Mouse (Mus musculus): ENCODE measurements around the gene Ifnar1.

Ifnar1 gene

DNA sequence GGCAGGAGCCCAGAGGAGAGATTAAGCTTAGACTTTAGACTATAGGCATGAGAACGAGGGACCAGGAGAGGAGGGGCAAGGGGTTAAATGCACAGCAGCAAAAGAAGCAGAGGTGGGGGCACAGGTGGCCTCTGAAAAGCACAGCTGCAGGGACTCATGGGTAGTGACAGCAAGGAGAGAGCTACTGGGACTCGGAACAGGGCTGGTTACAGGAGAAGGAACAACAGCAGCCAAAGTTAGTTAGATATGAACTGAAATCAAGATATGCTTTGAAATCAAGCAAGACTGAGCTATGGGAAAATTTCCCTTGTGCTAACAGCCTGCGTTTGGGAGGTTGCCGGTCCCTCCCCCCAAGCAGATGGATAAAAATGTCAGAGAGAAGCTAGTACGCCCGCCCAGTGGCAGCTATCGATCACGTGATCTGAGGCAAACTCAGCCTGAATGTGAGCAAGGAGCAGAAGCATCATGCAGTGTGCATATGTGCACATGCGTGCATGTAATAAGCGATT, 56.6 kb downstream of the Ifnar1 start:
- in situ Hi-C loops (cut with MseI, MboI), result no loop called here

DNA sequence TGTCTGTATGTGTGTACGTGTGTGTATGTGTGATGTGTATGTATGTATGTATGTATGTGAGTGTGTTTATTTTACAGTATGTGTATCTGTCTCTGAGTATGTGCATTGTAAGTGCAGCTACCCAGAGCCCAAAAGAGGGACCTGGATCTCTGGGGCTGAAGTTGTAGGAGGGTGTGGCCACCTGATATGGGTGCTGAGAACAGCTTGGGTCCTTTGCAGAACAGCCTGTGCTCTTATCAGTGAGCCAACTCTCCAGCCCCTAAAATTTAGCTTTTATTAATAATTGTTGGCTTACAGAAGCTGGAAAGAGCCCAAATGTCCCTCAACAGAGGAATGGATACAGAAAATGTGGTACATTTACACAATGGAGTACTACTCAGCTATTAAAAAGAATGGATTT, 58.6 kb downstream of the Ifnar1 start:
- in situ Hi-C loops (cut with MseI, MboI), result no loop called here

DNA sequence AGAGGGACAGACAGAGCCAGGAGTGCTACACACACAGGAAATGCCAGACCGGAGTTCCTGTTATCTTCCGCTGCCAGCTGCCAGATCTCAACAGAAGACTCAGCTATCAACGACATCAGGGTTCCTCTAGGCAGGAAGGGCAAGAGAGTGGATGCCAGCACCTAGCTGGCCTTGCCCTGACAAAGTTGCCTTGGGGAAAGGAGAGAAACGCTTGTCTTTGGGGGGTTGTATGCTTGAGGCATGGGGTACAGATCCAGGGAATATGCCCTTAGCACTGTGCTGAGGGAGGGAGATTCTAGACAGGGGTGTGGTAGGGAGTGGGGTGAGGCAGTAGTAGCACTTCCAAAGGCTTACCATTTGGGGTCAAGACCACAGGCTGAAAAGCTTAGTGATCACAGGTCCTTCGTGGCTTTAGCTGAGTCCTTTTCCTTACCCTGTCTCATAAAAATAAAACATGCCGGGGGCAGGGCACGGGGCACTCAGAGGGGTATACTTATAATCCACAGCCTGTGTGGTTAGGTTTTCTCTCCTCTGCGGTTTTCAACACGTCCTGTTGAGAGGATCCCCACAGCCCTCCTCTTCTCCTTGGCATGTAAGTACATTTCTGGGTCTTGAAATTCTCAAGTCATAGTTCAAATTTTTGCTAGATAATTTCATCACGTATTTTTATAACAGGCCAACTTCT, 60.7 kb downstream of the Ifnar1 start:
- in situ Hi-C loops (cut with MseI, MboI), result no loop called here

DNA sequence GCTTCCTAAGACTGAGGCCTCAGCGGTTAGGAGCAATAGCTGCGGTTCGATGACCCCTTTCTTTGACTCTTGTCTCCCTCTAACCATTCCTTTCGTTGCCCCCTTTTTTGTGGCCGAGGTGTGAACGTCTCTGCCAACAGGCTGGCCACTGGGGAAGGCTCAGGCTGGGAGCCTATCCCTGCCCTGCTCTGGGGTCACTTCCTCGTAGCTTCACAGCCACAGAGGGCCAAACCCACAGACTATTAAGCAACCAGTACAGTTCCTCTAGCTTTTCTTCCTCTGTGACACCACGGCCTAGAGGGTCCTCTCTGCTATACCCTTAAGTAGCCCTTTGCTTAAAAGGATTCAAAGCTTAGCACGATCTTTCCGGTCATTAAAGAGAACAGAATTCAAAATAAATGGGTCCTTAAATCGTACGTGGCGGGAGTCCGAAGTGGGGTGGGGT, 61.4 kb downstream of the Ifnar1 start:
- in situ Hi-C loops (cut with MseI, MboI), result no loop called here

DNA sequence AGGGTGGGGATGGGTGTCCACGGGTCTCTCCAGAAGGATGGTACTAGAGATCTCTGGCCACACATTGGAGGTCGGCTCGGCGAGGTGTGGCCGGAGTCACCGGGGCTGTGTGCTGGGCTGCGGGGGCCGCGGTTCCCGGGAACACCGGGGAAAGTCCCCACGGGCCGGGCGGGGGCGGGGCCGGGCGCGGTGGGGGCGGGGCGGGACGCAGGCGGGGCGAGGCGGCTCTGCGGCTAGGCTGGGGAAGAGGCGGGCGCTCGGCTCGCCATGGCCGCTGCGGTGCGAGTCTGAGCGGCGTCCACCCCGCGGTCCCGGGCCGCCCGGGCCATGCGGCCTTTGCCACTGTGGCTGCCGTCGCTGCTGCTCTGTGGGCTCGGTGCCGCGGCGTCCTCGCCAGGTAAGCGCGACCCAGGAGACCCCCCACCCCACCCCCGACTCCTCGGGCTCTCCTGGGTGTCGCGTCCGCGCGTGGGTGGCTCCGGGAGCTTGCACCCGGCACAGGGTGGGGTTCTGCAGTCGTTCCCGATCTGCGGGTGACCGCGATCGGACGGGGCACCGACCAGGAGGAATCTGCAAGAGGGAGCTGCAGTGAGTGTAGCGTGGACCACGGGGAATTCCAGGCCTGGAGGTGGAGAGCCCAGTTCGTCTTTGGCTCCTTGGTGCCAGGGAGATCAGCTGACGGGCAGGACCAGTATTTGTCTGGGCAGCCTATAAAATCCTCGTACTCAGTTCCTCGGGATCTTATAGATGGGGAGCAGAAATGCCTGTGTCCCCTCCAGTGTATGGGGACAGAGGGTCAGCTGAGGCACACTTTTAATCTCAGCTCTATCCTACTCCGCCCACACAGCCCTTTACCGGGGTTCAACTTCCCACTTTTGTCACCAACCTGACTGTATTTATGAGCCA, 62.1 kb downstream of the Ifnar1 start, which contains the start of gene Ifngr2:
Gene Ifngr2 (plus strand): TSS at position 237 of the 906 bp plus-strand sequence.
- in situ Hi-C loops (cut with MseI, MboI), result no loop called here

DNA sequence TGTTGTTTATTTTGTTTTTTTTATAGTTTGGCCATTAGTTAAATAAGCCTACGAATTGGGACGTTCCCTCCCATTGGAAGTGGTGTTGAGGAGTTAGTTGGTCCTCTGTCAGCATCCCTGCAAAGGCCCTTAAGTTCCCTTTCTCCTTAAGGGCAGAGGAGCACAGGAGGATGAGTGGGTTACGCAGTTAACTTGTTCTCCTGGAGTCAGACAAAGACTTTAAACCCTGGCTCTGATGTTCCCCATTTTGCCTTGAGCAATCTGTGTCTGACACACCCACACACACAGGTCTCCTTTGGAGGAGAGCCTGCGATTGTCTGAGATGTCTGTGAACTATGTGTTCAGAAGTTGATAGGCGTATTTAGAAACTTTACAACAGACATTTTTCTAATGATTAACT, 62.9 kb downstream of the Ifnar1 start:
- in situ Hi-C loops (cut with MseI, MboI), result no loop called here

DNA sequence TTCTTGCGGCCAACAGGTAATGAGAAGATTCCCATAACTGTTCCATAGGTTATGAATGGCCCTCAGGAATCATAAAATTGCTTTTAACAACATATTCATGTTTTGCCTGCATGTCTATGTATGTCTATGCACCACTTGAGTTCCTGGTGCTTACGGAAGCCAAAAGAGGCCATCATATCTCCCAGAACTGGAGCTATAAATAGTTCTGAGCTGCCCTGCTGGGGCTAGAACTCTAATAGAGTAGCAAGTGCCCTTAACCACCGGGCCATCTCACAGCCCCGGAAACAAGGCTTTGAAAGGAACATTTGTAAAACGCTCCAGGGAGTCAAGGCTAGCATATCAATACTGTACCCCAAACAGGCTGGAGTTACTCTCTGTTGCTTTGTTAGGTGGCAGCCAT, 63.5 kb downstream of the Ifnar1 start:
- in situ Hi-C loops (cut with MseI, MboI), result no loop called here

DNA sequence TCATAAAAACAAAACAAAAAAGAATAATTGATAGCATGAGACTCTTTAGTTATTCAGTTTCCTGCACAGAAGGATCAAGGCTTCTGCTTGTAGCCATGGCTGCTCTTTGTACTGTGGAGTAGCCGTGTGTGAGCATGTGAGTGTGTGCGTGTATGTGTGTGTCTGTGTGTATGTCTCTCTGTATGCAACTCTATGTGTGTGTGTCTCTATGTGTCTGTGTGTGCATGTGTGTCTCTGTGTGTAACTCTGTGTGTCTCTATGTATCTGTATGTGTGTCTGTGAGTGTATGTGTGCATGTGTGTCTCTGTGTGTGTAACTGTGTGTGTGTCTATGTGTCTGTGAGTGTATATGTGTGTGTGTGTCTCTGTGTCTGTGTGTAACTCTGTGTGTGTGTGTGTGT, 64.0 kb downstream of the Ifnar1 start:
- in situ Hi-C loops (cut with MseI, MboI), result no loop called here

DNA sequence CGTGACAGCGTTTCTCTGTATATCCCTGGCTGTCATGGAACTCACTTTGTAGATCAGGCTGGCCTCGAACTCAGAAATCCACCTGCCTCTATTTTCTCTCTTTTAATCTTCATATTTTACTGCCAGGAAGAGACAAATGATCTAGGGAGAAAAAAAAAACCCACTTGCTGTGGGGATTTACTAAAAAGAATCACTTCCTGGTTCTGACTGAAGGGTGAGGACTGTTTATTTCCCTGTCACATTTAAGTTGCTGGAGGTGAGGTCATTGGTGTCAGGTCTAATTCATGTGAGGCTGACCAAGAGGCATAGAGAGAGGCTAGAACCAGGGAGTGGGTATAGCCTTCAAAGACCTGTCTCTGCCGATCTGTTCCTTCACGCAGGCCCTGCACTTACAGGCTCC, 64.6 kb downstream of the Ifnar1 start:
- in situ Hi-C loops (cut with MseI, MboI), result no loop called here

DNA sequence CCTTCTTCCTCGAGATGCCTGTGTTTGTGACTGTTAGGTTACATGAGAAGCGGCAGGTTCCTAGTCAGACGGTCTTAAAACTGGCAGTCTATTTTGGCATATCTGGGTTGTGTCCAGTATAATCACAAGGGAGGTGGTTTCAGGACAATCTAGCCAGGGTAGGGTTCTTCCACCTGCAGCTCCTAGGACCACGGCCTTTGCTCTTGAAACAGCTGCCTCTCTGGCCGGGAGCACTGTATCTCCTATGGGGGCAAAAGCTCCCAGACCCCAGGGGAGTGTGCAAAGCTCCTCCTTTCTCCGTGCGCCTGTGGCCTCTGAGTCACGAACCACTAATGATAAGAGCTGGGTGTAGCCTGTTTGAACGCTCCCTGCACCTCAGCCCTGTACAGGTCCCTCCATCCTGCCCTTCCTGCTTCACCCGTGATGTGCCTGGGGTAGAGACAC, 66.1 kb downstream of the Ifnar1 start:
- in situ Hi-C loops (cut with MseI, MboI), result no loop called here

DNA sequence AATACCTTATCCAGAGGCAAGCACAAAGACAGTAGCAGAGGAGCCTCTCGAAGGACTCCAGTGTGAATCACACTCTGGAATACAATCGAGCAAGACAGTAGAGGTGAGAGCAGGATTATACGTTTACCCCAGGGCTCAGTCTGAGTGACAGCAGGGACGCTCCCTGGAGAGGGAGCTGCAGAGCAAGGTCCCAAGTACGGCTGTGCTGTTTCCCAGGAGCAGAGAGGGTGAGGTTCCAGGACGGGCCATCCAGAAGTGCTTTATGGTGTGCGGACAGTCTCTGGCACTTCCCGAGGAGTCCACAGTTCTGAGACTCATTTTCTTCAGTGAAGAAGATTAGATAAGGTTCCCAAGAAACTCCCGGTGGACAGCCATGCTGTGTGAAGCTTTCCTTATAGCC, 67.0 kb downstream of the Ifnar1 start:
- in situ Hi-C loops (cut with MseI, MboI), result no loop called here

DNA sequence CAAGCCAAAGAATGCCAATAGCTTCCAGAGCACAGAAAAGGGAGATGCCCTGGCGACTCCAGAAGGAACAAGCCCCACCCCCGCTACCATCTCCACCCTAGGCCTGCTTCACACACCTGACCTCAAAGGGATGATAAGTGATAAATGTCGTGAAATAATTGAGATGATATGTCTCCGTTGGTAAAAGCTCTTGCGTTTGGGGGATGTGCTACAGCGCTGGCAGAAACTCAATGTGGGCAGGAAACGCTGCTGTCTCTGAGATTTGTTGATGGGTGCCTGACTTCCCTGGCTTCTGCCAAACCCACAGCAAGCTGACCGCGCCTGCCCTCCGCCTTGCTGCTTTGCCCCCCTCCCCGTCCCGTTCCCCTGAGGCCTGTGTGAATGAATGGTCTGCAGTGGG, 68.6 kb downstream of the Ifnar1 start:
- in situ Hi-C loops (cut with MseI, MboI), result no loop called here

DNA sequence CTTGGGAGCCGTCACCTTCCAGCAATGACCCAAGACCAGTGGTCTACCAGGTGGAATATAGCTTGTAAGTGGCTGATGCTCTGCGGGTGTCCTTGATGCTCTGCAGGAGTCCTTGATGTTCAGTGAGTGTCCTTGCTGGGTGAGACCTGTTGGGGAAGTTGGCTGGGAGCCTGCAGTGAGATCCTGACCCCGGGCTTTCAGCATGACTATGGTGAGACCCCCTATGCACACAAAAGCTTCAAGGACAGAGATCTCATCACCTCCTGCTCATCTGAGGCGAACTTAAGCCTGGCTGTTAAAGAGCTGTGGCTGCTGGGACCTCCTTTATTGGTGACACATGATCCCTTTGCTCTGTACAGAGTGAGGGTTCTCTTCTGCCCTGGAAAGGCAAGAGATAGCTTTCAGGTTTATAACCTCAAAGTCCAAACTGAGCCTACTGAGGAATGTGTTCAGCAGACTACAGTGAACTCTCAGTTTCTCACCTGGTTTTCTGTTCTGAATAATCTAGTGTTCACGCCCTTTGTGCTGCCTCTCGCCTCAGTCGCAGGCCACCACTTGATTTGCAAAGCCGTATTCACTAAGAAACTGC, 70.1 kb downstream of the Ifnar1 start:
- in situ Hi-C loops (cut with MseI, MboI), result no loop called here

DNA sequence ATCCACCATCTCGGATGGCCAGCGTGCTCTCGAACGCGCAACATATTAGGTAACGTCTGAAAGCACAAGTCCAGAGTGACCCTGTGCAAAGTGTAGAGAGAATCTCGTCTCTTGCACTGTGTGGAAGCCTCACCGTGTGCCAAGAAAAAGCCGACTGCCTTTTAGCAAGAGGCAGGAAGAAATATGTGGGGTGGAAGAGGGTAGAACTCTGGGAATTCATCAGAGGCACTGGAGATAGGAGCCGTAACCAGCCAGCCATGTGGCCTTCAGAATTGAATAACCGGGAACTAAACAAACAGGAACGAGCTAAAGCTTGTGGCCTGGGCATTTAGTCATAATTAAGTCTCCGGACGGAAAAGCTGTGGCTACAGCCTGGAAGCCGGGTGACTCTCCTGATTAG, 71.6 kb downstream of the Ifnar1 start:
- in situ Hi-C loops (cut with MseI, MboI), result no loop called here
